Mouse (Mus musculus): ENCODE results near the gene Jam2.

GRCm38 (mm10) chr16:84778431-84778830 is 4.5 kb downstream of the Jam2 start:
- TF ChIP-seq CTCF (IDR thresholded peaks at IDR 0.05; ENCODE audit: borderline replicate concordance, insufficient read depth, low read depth, low read length): no peak
- TF ChIP-seq POLR2A (IDR thresholded peaks at IDR 0.05; ENCODE audit: borderline replicate concordance, insufficient read depth, low read length): no peak

All from cerebellum, adult 2 months (tissue).